Mouse (Mus musculus) hindbrain, embryonic 10.5 days (tissue): Measurements from ENCODE around the gene Stradb. TPM values are rescaled to one million over a fixed set of nuclear protein-coding genes. Genes with fewer than 3 reads are reported as not detected.
A peak's percentile ranks its signal among the peaks of the same experiment; 100 is the strongest.
"Not testable (repeated sequence)": the region's sequence is repeated elsewhere in the genome, so short reads cannot be mapped to it uniquely, and the experiment has no call there.

Experiments
- DNase-seq: peaks from one replicate; pipeline ENCODE4 v3.0.0-alpha.2; 2017; ENCODE audit warnings: low spot score
- H3K27ac ChIP-seq: fragments of 300-500 bp; sonication (generic); 2 replicates; pipeline ENCODE4 v1.5.1; 2016; ENCODE audit warnings: mild to moderate bottlenecking, moderate library complexity
- H3K27me3 ChIP-seq: fragments of 300-500 bp; sonication (generic); 2 replicates; pipeline ENCODE4 v1.6.1; 2016; ENCODE audit warnings: mild to moderate bottlenecking; ENCODE audit not compliant: poor library complexity, insufficient read depth, severe bottlenecking
- H3K36me3 ChIP-seq: fragments of 300-500 bp; sonication (generic); 2 replicates; pipeline ENCODE4 v1.6.1; 2016; ENCODE audit warnings: mild to moderate bottlenecking, moderate library complexity
- H3K4me1 ChIP-seq: fragments of 300-500 bp; sonication (generic); replicated peaks from 2 replicates; pipeline ENCODE4 v1.6.1; 2016; ENCODE audit warnings: mild to moderate bottlenecking
- H3K4me3 ChIP-seq: fragments of 300-500 bp; sonication (generic); 2 replicates; pipeline ENCODE4 v1.5.1; 2016; ENCODE audit warnings: mild to moderate bottlenecking, moderate library complexity
- H3K9me3 ChIP-seq: fragments of 300-500 bp; sonication (generic); 2 replicates; pipeline ENCODE4 v1.6.1; 2016; ENCODE audit warnings: mild to moderate bottlenecking, moderate library complexity
- WGBS: fragments of 180-500 bp; shearing (Covaris S2); methylation state at CpG from one replicate; pipeline ENCODE4 v1.1.7; 2016; 5-methylcytosine and 5-hydroxymethylcytosine counted together
- polyA plus RNA-seq: library from polyadenylated mRNA; unstranded; fragments of >200 nt; fragmentation: Nextera tagmentation; extraction: Ambion mirVana; gene quantifications from 2 replicates; pipeline ENCODE4 v1.2.1, GENCODE M21; 2016

The Stradb gene
- polyA plus RNA-seq, 1 experiment from 2014 or later: 34.1 TPM

DNA sequence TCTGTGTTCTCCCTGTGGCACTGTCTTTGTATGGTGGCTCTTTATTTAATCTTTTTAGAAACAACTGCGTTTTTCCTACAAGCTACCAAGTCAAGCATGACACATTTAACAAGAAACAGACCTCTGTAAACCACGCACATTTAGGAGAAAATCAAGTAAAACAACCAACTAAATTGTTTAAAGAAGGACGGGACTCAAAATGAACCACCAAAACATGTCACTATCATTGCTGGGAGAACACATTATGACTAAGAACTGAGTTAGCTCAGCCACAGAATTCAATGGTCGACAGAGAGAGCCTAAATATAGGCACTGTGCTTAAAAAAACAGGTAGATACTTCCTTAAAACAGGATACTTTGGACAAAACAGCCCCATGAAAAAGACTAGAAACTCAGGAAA is 20.3 kb upstream of the Stradb start:
- WGBS: 69% methylated on average over 4 of the region's 4 CpGs
- H3K27ac ChIP-seq: no peak overlapping the region
- no peaks in the 10 kb centered on the region for H3K27me3 ChIP-seq
- H3K4me1 ChIP-seq: peaks cover 32% of the 10 kb centered on the region
- DNase-seq: no peak
- H3K36me3 ChIP-seq: no peaks in the 10 kb centered on the region
- no peak overlapping the region for H3K4me3 ChIP-seq
- H3K9me3 ChIP-seq: no peaks in the 10 kb centered on the region

DNA sequence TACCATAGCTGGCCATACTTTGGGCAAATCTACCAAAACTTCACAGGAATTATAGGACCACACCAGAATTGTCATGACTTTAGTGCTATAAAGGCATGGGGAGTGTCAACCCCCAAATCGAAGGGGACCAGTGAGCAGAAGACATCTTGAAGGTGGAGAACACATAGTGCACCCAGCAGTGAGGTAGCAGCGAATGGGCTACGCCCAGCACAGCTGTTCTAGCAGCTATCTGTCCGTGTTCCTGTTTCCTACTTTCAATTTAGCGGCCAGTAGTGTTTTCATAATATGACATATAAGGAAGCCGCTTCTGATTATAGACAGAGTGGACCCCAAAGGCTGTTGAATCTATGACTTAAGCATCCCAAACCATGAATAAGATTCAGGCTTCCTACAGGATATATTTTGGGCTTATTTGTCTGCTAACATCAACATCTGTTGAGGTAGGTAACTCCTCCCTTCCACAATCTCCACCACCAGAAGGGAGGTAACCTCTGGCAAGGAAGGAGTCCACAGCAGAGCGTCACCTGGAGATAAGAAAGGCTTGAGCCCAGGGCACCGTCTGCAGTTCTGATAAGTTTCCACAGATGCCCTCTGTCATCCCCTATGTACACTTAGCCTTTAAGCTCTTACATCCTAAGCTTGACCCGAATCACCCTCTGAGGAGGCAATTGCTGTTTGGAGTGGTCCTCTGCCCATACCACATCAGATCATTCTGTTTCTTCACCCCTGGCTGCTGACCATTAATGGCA is 19.5 kb upstream of the Stradb start:
- peaks cover 39% of the 10 kb centered on the region for H3K4me1 ChIP-seq
- WGBS: 93% methylated on average over 9 of the region's 9 CpGs
- no peak overlapping the region for H3K27ac ChIP-seq
- no peaks in the 10 kb centered on the region for H3K27me3 ChIP-seq
- no peak overlapping the region for H3K4me3 ChIP-seq
- no peak for DNase-seq
- no peaks in the 10 kb centered on the region for H3K9me3 ChIP-seq
- H3K36me3 ChIP-seq: no peaks in the 10 kb centered on the region

DNA sequence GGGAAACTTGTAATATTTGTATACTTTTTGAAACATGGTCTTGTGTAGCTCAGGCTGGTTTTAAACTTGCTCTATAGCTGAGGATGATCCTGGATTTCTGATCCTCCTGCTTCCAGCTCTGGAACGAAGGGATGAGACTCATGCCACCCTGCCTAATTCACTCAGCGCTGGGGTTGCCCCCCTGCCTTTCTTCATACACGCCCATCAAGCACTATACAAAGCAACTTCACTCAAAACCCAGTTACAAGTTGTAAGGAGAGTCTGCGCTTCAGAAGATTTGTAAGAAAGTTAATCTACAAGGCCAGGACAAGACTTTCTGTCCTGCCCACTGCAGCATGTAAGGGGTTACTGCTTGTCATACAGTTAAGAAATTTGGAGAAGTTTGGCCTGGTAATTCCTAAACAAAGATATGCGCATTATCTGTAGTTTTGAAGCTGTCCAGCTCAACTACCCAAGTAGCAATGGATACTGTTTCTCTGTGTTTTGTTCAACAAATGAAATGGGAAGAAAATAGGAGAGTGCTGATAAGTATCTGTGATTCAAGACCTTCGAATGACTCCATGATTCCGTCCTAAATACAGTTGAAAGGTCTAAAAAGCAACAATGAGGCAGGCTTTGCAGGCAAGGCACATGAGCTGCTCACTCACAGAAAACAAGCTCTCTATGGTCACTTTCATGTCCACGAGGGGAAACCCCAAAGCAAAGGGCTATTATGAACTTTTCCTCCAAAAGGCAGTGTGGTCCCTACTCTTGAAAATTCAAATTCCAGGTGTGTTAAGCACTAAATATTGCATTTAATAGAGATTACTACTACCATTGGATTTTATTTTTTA is 18.5 kb upstream of the Stradb start:
- Histone ChIP-seq H3K36me3 (no peaks in the 10 kb centered on the region), H3K4me1 (peaks cover 42% of the 10 kb centered on the region), H3K4me3 (no peak overlapping the region), H3K9me3 (no peaks in the 10 kb centered on the region), H3K27ac (no peak overlapping the region), H3K27me3 (no peaks in the 10 kb centered on the region)
- no peak for DNase-seq
- WGBS: 82% methylated on average over 8 of the region's 8 CpGs

DNA sequence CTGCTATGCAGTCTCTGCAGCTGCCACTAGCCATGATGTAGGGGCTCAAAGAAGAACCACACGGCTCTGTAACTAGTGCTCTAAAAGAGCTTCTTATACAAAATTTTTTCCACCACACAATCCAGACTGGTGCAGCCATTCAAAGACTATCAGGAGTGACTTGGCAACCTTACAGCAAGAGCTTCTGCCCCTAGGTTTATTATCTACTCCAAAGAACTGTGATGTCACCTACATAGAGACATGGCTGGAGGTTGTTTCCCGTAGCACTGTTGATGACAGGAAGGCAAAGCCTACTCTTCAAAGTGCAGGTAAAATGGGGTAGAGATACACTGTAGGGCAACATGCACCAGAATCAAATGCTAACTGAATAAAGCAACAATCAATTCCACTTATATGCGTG is 17.6 kb upstream of the Stradb start:
- no peaks in the 10 kb centered on the region for H3K27me3 ChIP-seq
- no peak overlapping the region for H3K4me3 ChIP-seq
- no peak overlapping the region for H3K27ac ChIP-seq
- no peaks in the 10 kb centered on the region for H3K9me3 ChIP-seq
- 91% methylated on average over 3 of the region's 3 CpGs for whole genome bisulfite sequencing
- no peak for DNase-seq
- no peaks in the 10 kb centered on the region for H3K36me3 ChIP-seq
- peaks cover 44% of the 10 kb centered on the region for H3K4me1 ChIP-seq

DNA sequence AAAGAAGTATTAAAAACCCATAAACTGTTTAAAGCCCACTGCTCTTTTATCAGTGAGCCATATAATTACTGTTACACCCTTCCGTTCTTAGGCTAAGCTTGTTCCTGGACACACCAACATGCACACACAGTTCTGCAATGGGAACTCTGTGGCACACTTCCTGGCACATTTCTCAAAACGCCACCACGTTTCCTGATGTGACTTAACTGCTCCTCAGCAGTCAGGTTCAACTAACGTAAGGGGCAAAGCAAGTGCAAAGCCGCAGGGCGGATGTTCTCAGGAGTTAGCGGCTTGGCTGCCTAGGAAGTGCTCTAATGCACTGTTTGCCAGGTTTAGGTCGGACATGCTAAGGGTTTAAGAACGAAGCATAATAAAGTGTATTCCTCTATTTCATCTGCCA is 17.1 kb upstream of the Stradb start:
- Histone ChIP-seq H3K9me3 (no peaks in the 10 kb centered on the region), H3K36me3 (no peaks in the 10 kb centered on the region), H3K27me3 (no peaks in the 10 kb centered on the region), H3K27ac (no peak overlapping the region), H3K4me1 (peaks cover 43% of the 10 kb centered on the region), H3K4me3 (no peak overlapping the region)
- 87% methylated on average over 9 of the region's 9 CpGs for WGBS
- DNase-seq: no peak

DNA sequence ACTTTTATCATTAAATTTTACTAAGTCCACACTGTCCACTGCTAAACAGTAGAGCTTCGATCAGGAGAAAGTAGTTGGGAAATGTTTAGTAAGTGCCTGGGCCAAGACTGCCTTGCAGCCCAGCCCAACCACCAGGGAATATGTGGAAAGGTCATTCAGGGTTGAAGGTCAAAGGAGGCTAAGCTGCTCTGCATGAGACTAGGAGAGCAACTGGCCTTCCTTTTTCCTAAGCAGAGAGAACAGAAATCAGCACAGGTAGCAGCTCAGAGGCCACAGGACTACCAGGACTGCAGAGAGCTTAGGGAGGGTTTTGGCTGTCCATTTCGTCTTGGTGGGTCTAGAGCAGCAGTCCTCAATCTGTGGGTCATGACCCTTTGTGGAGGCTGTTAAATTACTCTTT is 15.4 kb upstream of the Stradb start:
- Histone ChIP-seq H3K27me3 (no peaks in the 10 kb centered on the region), H3K4me3 (no peak overlapping the region), H3K36me3 (no peaks in the 10 kb centered on the region), H3K27ac (no peak overlapping the region), H3K9me3 (no peaks in the 10 kb centered on the region), H3K4me1 (peaks cover 34% of the 10 kb centered on the region)
- peak; percentile 28 for DNase-seq
- 44% methylated on average over 2 of the region's 2 CpGs for WGBS

DNA sequence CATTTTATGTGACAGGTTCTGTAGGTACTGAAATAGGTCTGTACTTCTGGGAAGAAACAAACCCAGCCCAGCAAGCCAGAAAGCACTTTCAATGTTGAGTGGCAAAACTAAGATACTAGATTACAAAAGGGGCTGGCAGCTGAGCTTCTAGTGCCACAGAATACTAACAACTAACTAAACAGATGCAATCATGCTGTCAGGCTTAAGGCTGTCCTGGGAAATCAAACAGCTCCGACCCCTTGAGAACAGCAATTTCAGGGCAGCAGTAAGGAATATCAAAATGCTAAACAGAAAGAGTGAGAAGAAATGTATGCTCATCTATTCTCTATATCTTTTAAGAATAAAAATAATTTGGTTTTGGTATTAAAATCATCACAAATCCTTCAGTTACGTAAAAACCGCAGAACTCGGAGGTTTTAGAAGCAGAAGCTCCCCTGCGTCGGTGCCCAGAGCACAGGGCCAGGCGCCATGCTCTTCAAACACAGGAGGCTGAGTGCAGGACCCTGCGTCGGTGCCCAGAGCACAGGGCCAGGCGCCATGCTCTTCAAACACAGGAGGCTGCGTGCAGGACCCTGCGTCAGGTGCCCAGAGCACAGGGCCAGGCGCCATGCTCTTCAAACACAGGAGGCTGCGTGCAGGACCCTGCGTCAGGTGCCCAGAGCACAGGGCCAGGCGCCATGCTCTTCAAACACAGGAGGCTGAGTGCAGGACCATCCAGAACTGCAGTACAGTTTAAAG is 14.4 kb upstream of the Stradb start:
- H3K4me1 ChIP-seq: peaks cover 36% of the 10 kb centered on the region
- H3K27ac ChIP-seq: not testable (repeated sequence)

DNA sequence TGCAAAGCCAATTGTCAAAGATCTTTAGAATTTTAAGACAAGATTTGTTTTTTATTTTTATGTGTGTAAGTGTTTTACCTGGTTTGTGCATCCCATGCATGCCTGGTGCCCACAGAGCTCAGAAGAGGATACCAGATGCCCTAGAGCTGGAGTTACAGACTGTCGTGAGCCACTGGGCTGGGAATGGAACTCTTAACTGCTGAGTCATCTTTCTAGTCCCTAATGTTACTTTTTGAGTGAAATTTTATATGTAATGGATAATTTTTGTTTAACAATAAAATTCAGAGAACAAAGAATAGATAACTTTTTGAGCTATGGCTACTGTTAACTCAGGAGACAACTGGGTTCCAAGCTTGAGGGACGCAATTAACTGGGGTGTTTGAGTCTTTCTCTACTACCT is 13.6 kb upstream of the Stradb start:
- H3K4me1 ChIP-seq: peaks cover 39% of the 10 kb centered on the region
- DNase-seq: no peak
- 80% methylated on average over 2 of the region's 2 CpGs for WGBS
- H3K9me3 ChIP-seq: no peaks in the 10 kb centered on the region
- H3K27ac ChIP-seq: no peak overlapping the region
- no peaks in the 10 kb centered on the region for H3K27me3 ChIP-seq
- no peaks in the 10 kb centered on the region for H3K36me3 ChIP-seq
- no peak overlapping the region for H3K4me3 ChIP-seq

More for the DNA sequence above, 14.4 kb upstream of the Stradb start:
- H3K9me3 ChIP-seq, H3K36me3 ChIP-seq, DNase-seq, H3K27me3 ChIP-seq, H3K4me3 ChIP-seq: not testable (repeated sequence)
- WGBS: 87% methylated on average over 16 of the region's 16 CpGs

DNA sequence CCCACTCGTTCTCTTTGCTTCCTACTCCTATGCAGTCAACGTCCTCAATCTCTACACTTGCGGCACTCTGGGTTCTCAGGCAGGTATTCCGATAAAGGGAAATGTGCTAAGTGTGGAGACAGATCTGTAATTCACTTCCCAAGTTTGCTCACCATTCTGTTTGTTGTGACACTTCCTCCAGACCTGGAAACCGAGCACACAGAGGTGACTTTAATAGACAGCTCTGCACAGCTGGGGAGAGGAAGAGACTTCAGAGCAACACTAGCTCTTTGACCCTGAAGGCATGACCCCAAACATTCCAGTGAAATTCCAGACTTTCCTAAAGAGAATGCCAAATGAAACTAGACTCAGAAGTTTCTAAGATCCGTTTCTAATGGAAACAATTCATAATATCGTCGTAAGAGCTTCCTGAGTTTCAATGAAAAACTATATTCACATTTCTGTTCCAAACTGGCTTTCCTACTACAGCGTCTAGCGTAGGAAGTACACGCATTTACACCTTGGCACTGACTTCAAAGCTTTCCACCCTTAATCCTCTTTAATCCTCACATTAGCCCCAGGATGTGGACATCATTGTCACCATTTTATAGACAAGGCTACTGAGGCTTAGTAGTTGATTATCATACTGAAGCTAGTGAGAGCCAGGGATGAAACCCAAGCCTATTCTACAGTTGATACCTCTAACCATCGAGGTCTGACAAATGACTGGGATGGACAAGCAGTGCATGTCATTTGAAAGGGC is 12.0 kb upstream of the Stradb start:
- no peaks in the 10 kb centered on the region for H3K36me3 ChIP-seq
- peaks cover 39% of the 10 kb centered on the region for H3K4me1 ChIP-seq
- no peaks in the 10 kb centered on the region for H3K9me3 ChIP-seq
- H3K27ac ChIP-seq: 0 out of 2 replicates have a peak overlapping the region, but pooled peaks have one; percentile 2
- H3K27me3 ChIP-seq: no peaks in the 10 kb centered on the region
- DNase-seq: no peak
- H3K4me3 ChIP-seq: no peak overlapping the region
- WGBS: 54% methylated on average over 12 of the region's 12 CpGs

DNA sequence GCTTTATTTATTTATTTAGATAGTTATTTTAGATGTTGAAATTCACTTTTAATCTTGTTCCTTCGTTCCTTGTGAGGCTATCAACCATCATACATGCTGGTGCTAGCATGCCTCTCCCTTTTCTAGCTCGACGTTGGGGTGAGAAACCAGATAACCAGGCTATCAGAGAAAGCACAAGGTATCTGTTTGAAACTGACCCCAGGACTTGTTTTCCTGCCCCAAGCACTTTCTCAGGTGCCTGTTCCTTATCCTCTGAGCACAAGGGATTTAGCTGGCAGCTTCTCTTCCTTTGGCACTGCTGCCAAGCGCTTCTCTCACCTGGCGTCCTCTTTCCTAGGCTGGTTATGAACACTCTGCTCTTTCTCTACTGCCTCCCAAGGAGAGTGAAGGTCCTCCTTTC is 10.9 kb upstream of the Stradb start:
- Histone ChIP-seq H3K4me3 (no peak overlapping the region), H3K27me3 (no peaks in the 10 kb centered on the region), H3K9me3 (no peaks in the 10 kb centered on the region), H3K4me1 (peaks cover 34% of the 10 kb centered on the region), H3K27ac (no peak overlapping the region), H3K36me3 (no peaks in the 10 kb centered on the region)
- 85% methylated on average over 5 of the region's 5 CpGs for WGBS
- DNase-seq: no peak

DNA sequence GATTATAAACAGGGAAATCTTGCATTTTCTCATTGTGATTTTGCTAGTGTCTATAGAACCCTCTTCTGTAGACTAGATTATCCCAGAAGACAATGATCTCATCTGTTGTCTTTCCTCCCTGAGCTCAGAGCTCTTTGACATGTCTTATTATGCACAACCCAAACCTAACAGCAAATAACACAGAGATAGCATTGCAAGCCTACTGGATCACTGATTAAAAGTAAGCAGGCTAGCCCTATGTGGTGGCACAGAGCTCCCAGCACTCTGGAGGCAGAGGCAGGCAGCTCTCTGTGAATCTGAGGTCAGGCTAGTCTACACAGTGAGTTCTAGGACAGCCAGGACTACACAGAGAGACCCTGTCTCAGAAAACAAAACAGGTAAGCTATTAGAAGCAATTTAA is 10.5 kb upstream of the Stradb start:
- no peak for DNase-seq

DNA sequence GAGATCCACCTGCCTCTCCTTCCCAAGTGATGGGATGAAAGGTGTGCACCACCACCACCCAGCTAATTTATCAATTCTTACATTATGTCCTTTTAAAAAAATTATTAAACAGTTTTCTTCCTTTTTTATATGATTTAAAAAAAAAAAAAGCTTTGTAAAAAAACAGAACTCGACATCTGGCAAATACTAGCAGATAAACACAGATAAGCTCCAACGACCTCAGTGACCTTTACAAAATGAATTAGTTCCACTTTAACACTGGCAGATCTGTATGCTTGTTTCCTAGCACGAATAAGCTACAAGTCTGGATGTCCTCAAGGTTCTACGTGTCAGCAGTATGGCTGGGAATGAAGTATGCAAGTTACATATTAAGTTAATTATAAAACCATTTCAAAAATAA is 5.8 kb upstream of the Stradb start:
- no peaks in the 10 kb centered on the region for H3K36me3 ChIP-seq
- peaks cover 53% of the 10 kb centered on the region for H3K4me1 ChIP-seq
- H3K27me3 ChIP-seq: no peaks in the 10 kb centered on the region
- no peak overlapping the region for H3K4me3 ChIP-seq
- H3K9me3 ChIP-seq: no peaks in the 10 kb centered on the region
- no peak overlapping the region for H3K27ac ChIP-seq
- DNase-seq: no peak
- WGBS: 41% methylated on average over 4 of the region's 4 CpGs

More for the DNA sequence above, 10.5 kb upstream of the Stradb start:
- Histone ChIP-seq H3K36me3 (no peaks in the 10 kb centered on the region), H3K4me1 (peaks cover 34% of the 10 kb centered on the region), H3K27ac (no peak overlapping the region), H3K9me3 (no peaks in the 10 kb centered on the region), H3K27me3 (no peaks in the 10 kb centered on the region), H3K4me3 (no peak overlapping the region)
